Mouse (Mus musculus): Measurements from ENCODE around the gene Creb3.

- TF ChIP-seq POLR2A (IDR thresholded peaks at IDR 0.05; ENCODE audit: low read depth, low read length) (no peak), CTCF (conservative IDR thresholded peaks at IDR 0.05; ENCODE audit: insufficient read depth, insufficient read length, low read depth, low read length) (no peak)
Measured at GRCm38 (mm10) chr4:43547160-43547559, 15.0 kb upstream of the Creb3 start.
